Mouse (Mus musculus) lung, embryonic 14.5 days (tissue): Measurements from ENCODE around the gene Siah3. TPM values are rescaled to one million over a fixed set of nuclear protein-coding genes. Genes with fewer than 3 reads are reported as not detected.
A peak's percentile ranks its signal among the peaks of the same experiment; 100 is the strongest.
"Not testable (repeated sequence)": the region's sequence is repeated elsewhere in the genome, so short reads cannot be mapped to it uniquely, and the experiment has no call there.

Source experiments
- ATAC-seq: fragments of 200-750 bp; cut with Nextera tagmentation; 2 replicates; pipeline ENCODE4 v1.8.0; 2017; ENCODE audit warnings: mild to moderate bottlenecking, moderate TSS enrichment, moderate library complexity; ENCODE audit not compliant: insufficient read depth
- DNase-seq: peaks from one replicate; pipeline ENCODE4 v3.0.0-alpha.2; 2015
- H3K27ac ChIP-seq: fragments of 300-500 bp; sonication (generic); 2 replicates; pipeline ENCODE4 v1.5.1; 2014; ENCODE audit warnings: low read depth, mild to moderate bottlenecking, moderate library complexity
- H3K27me3 ChIP-seq: fragments of 300-500 bp; sonication (generic); 2 replicates; pipeline ENCODE4 v1.6.1; 2014; ENCODE audit warnings: low read length, control low read depth; ENCODE audit not compliant: insufficient read depth
- H3K36me3 ChIP-seq: fragments of 300-500 bp; sonication (generic); 2 replicates; pipeline ENCODE4 v1.6.1; 2014; ENCODE audit warnings: control low read depth; ENCODE audit not compliant: insufficient read depth
- H3K4me1 ChIP-seq: fragments of 300-500 bp; sonication (generic); 2 replicates; pipeline ENCODE4 v1.6.1; 2014; ENCODE audit warnings: antibody characterized with exemption, control low read depth; ENCODE audit not compliant: insufficient read depth
- H3K4me2 ChIP-seq: fragments of 300-500 bp; sonication (generic); 2 replicates; pipeline ENCODE4 v1.6.1; 2014; ENCODE audit warnings: mild to moderate bottlenecking
- H3K4me3 ChIP-seq: fragments of 300-500 bp; sonication (generic); 2 replicates; pipeline ENCODE4 v1.5.1; 2014; ENCODE audit warnings: low read depth, low read length
- H3K9ac ChIP-seq: fragments of 300-500 bp; sonication (generic); 2 replicates; pipeline ENCODE4 v1.6.1; 2014
- H3K9me3 ChIP-seq: fragments of 300-500 bp; sonication (generic); 2 replicates; pipeline ENCODE4 v1.6.1; 2016; ENCODE audit warnings: low read depth, low read length, control low read depth
- CTCF ChIP-seq: IDR thresholded peaks from 2 replicates; pipeline ENCODE4 v1.5.1; 2016; ENCODE audit warnings: antibody characterized with exemption, low read depth
- WGBS: fragments of 180-500 bp; shearing (Covaris S2); extraction: QIAGEN DNeasy Blood & Tissue Kit; methylation state at CpG from one replicate; pipeline ENCODE4 v1.1.7; 2014; 5-methylcytosine and 5-hydroxymethylcytosine counted together
- polyA plus RNA-seq: library from polyadenylated mRNA; unstranded; fragments of >200 nt; fragmentation: Nextera tagmentation; extraction: Ambion mirVana; gene quantifications from 2 replicates; pipeline ENCODE4 v1.2.1, GENCODE M21; 2014

The Siah3 gene
- polyA plus RNA-seq, 1 experiment from 2014 or later, result not detected

GRCm38 (mm10) chr14:75432850-75433249 lies 22.9 kb upstream of the Siah3 start:
- ATAC-seq, result no peak
- Histone ChIP-seq H3K9ac (no peak overlapping the region), H3K4me2 (no peak overlapping the region), H3K4me1 (no peaks in the 10 kb centered on the region), H3K4me3 (no peak overlapping the region), H3K27me3 (no peaks in the 10 kb centered on the region), H3K36me3 (no peaks in the 10 kb centered on the region), H3K9me3 (no peaks in the 10 kb centered on the region), H3K27ac (no peak overlapping the region)
- TF ChIP-seq CTCF, result no peak
- WGBS, result 57% methylated on average over 10 of the region's 10 CpGs
- DNase-seq, result no peak

- H3K36me3 ChIP-seq, result no peaks in the 10 kb centered on the region
- no peaks in the 10 kb centered on the region for H3K27me3 ChIP-seq
- DNase-seq (peak; percentile 36), ATAC-seq (no peak)
- H3K4me1 ChIP-seq, result no peaks in the 10 kb centered on the region
- H3K27ac ChIP-seq, result no peak overlapping the region
- H3K4me2 ChIP-seq, result no peak overlapping the region
- no peak for TF ChIP-seq CTCF
- no peak overlapping the region for H3K9ac ChIP-seq
- 54% methylated on average over 10 of the region's 10 CpGs for WGBS
- H3K9me3 ChIP-seq, result no peaks in the 10 kb centered on the region
- no peak overlapping the region for H3K4me3 ChIP-seq
Observed at GRCm38 (mm10) chr14:75434576-75434975, 21.2 kb upstream of the Siah3 start.

DNA sequence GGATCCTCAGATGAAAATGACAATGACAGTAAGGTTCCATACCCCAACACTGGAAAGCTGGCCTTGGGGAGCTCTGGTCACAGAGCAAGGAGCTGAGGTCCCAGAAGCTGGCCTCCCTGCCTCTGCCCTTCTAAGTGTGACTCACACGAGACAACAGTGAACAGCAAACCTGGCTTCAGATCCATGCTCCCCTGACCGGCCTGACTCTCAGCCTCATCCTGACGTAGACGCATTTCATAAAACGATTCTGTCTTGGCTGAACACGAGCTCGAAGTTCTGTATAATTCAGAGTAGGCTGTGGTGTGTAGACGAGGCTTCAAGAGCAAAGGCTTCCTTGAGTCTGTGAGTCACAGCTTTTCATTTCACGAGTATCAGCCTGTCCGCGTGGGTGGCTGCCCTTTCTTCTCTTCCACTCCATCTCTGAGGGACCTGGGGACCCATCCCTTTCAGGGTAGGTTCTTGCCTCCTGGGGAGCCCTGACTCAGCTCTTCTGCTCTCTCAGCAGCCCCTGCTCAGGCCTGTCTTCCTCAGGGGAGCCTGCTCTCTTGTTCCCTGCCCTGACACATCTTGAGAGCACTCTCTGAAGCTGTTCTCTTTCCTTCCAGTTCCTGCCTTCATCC lies 11.2 kb upstream of the Siah3 start:
- TF ChIP-seq CTCF, result no peak
- Histone ChIP-seq H3K4me1 (no peaks in the 10 kb centered on the region), H3K27ac (no peak overlapping the region), H3K9ac (no peak overlapping the region), H3K4me3 (no peak overlapping the region), H3K4me2 (no peak overlapping the region), H3K36me3 (no peaks in the 10 kb centered on the region), H3K9me3 (no peaks in the 10 kb centered on the region), H3K27me3 (no peaks in the 10 kb centered on the region)
- no peak for DNase-seq
- 68% methylated on average over 11 of the region's 11 CpGs for WGBS
- no peak for ATAC-seq

DNA sequence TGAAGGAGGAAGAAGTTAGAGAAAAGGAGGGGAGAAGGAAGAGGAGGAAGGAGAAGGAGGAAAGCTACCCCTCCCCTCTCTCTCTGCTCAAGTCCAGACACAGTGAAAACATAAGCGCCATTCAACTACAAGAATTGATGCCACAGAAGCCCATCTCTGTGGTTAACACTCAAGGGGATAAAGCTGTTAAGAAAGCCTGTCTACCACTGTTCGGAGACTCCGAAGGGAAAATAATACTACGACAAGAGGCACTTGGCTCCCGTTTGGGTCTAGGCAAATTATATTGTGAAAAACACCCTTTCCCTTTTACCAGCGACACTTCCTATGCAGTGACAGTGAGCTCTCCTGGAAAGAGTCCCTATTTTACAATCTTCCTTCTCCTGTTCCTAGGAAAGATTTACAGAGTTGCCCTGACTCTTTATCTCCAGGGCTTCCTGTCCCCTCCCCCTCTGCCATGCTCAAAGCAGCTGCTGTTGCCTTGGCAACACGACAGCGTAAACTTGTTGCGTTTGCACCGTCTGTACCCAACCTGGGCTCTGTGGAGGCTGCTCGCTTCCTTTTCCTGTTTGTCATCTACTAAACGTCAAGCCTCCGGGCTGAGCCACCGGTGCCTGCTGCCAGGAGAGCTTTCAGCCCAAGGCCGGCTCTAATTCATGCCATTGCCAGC lies 10.4 kb upstream of the Siah3 start:
- peak overlapping the region; percentile 34 for H3K9ac ChIP-seq
- WGBS, result 5% methylated on average over 15 of the region's 15 CpGs
- H3K27ac ChIP-seq, result no peak overlapping the region

DNA sequence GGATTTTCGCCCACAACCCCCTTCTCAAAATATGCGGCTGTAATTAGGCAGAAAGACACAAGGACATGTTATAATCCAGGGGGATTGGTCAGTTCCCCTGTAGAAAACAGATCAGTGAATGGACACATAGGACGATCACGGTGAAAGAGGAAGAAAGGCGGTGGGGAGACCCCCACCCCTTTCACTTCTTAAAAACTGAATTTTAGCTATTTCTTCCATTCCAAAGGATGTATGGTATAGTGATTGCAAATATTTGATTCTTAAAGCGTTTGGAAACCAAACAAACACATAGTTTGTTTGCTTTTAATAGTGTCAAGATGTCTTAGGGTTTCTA lies 9.9 kb upstream of the Siah3 start:
- WGBS, result 33% methylated on average over 6 of the region's 6 CpGs
- H3K9ac ChIP-seq, result peak overlapping the region; percentile 34
- H3K4me3 ChIP-seq, result peak overlapping the region; percentile 33
- no peak for TF ChIP-seq CTCF
- no peak overlapping the region for H3K27ac ChIP-seq
- no peak for ATAC-seq
- no peaks in the 10 kb centered on the region for H3K4me1 ChIP-seq
- no peaks in the 10 kb centered on the region for H3K9me3 ChIP-seq
- H3K36me3 ChIP-seq, result no peaks in the 10 kb centered on the region
- DNase-seq, result no peak
- no peaks in the 10 kb centered on the region for H3K27me3 ChIP-seq
- peak overlapping the region; percentile 68 for H3K4me2 ChIP-seq

More for the DNA sequence above, 10.4 kb upstream of the Siah3 start:
- Histone ChIP-seq H3K27me3 (no peaks in the 10 kb centered on the region), H3K36me3 (no peaks in the 10 kb centered on the region), H3K4me3 (peak overlapping the region; percentile 33), H3K9me3 (no peaks in the 10 kb centered on the region), H3K4me2 (peak overlapping the region; percentile 68), H3K4me1 (no peaks in the 10 kb centered on the region)
- peak; percentile 86 for DNase-seq
- no peak for TF ChIP-seq CTCF
- ATAC-seq, result peak; percentile 94

DNA sequence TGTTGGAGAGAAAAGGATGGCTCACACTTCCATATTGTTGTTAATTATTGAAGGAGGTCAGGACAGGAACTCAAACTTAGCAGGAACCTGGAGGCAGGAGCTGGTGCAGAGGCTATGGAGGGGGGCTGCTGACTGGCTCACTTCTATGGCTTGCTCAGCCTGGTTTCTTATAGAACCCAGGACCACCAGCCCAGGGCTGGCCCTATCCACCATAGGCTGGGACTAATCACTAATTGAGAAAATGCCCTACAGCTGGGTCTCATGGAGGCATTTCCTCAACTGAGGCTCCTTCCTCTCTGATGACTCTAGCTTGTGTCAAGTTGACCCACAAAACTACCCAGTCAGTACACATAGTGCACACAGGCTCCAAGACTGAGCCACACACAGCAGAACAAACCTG lies 9.5 kb upstream of the Siah3 start:
- not testable (repeated sequence) for H3K27ac ChIP-seq, H3K36me3 ChIP-seq, H3K9me3 ChIP-seq, H3K9ac ChIP-seq, H3K4me2 ChIP-seq, H3K4me3 ChIP-seq, DNase-seq, H3K4me1 ChIP-seq, H3K27me3 ChIP-seq, ATAC-seq

GRCm38 (mm10) chr14:75453906-75454305 lies 1.9 kb upstream of the Siah3 start:
- H3K36me3 ChIP-seq, result no peaks in the 10 kb centered on the region
- ATAC-seq (no peak), DNase-seq (no peak)
- no peak overlapping the region for H3K4me3 ChIP-seq
- H3K4me2 ChIP-seq, result no peak overlapping the region
- H3K27ac ChIP-seq, result no peak overlapping the region
- no peaks in the 10 kb centered on the region for H3K9me3 ChIP-seq
- peaks cover 17% of the 10 kb centered on the region; the same call in 1 of the 2 replicates for H3K27me3 ChIP-seq
- H3K9ac ChIP-seq, result no peak overlapping the region
- H3K4me1 ChIP-seq, result no peaks in the 10 kb centered on the region
- no peak for TF ChIP-seq CTCF
- 94% methylated on average over 4 of the region's 4 CpGs for WGBS
